Mouse (Mus musculus): ENCODE results near the gene Thy1. TPM values are rescaled to one million over a fixed set of nuclear protein-coding genes. Genes with fewer than 3 reads are reported as not detected.
A peak's percentile ranks its signal among the peaks of the same experiment; 100 is the strongest.

Thy1 gene
- polyA plus RNA-seq, 1 experiment from 2014 or later: 4.7 TPM

- 43% methylated on average over 8 of the region's 8 CpGs for WGBS
- no peak overlapping the region for H3K4me2 ChIP-seq (ENCODE audit: low read length)
- H3K4me3 ChIP-seq (replicated peaks; ENCODE audit: low read length): no peak overlapping the region
- no peak overlapping the region for H3K9ac ChIP-seq (replicated peaks; ENCODE audit: low read depth, low read length)
- no peaks in the 10 kb centered on the region for H3K36me3 ChIP-seq (ENCODE audit: control insufficient read depth, insufficient read depth)
- H3K27ac ChIP-seq (ENCODE audit: low read length): no peak overlapping the region
- ATAC-seq: no peak
- no peaks in the 10 kb centered on the region for H3K27me3 ChIP-seq (replicated peaks; ENCODE audit: control insufficient read depth, insufficient read depth, low read length)
- peaks cover 22% of the 10 kb centered on the region for H3K4me1 ChIP-seq (replicated peaks; ENCODE audit: control insufficient read depth, insufficient read depth, low read length)
- no peaks in the 10 kb centered on the region for H3K9me3 ChIP-seq (ENCODE audit: control insufficient read depth, low read length)
Measured at GRCm38 (mm10) chr9:44070844-44071231, 27.7 kb downstream of the Thy1 start.

GRCm38 (mm10) chr9:44071914-44072598, 28.9 kb downstream of the Thy1 start:
- Histone ChIP-seq H3K4me3 (replicated peaks; ENCODE audit: low read length) (no peak overlapping the region), H3K9me3 (ENCODE audit: control insufficient read depth, low read length) (no peaks in the 10 kb centered on the region), H3K27me3 (replicated peaks; ENCODE audit: control insufficient read depth, insufficient read depth, low read length) (no peaks in the 10 kb centered on the region), H3K4me2 (ENCODE audit: low read length) (peak overlapping the region; percentile 15; the same call in 1 of the 2 replicates), H3K27ac (ENCODE audit: low read length) (peak overlapping the region; percentile 58; the same call in 1 of the 2 replicates), H3K9ac (replicated peaks; ENCODE audit: low read depth, low read length) (no peak overlapping the region; the same call in 1 of the 2 replicates), H3K4me1 (replicated peaks; ENCODE audit: control insufficient read depth, insufficient read depth, low read length) (peaks cover 20% of the 10 kb centered on the region), H3K36me3 (ENCODE audit: control insufficient read depth, insufficient read depth) (no peaks in the 10 kb centered on the region)
- peak; percentile 68 for ATAC-seq
- WGBS: 7% methylated on average over 11 of the region's 11 CpGs

GRCm38 (mm10) chr9:44072599-44072915, 29.4 kb downstream of the Thy1 start:
- H3K36me3 ChIP-seq (ENCODE audit: control insufficient read depth, insufficient read depth): no peaks in the 10 kb centered on the region
- H3K27me3 ChIP-seq (replicated peaks; ENCODE audit: control insufficient read depth, insufficient read depth, low read length): no peaks in the 10 kb centered on the region
- no peaks in the 10 kb centered on the region for H3K9me3 ChIP-seq (ENCODE audit: control insufficient read depth, low read length)
- peak overlapping the region; percentile 58; the same call in 1 of the 2 replicates for H3K27ac ChIP-seq (ENCODE audit: low read length)
- peak; percentile 70 for ATAC-seq
- H3K9ac ChIP-seq (replicated peaks; ENCODE audit: low read depth, low read length): no peak overlapping the region; the same call in 1 of the 2 replicates
- H3K4me3 ChIP-seq (replicated peaks; ENCODE audit: low read length): no peak overlapping the region
- H3K4me2 ChIP-seq (ENCODE audit: low read length): no peak overlapping the region
- 6% methylated on average over 4 of the region's 4 CpGs for WGBS
- H3K4me1 ChIP-seq (replicated peaks; ENCODE audit: control insufficient read depth, insufficient read depth, low read length): peaks cover 16% of the 10 kb centered on the region

- ATAC-seq: no peak
- Histone ChIP-seq H3K9ac (replicated peaks; ENCODE audit: low read depth, low read length) (no peak overlapping the region), H3K36me3 (ENCODE audit: control insufficient read depth, insufficient read depth) (no peaks in the 10 kb centered on the region), H3K4me2 (ENCODE audit: low read length) (no peak overlapping the region), H3K27ac (ENCODE audit: low read length) (no peak overlapping the region), H3K27me3 (replicated peaks; ENCODE audit: control insufficient read depth, insufficient read depth, low read length) (no peaks in the 10 kb centered on the region), H3K4me1 (replicated peaks; ENCODE audit: control insufficient read depth, insufficient read depth, low read length) (peaks cover 16% of the 10 kb centered on the region), H3K9me3 (ENCODE audit: control insufficient read depth, low read length) (no peaks in the 10 kb centered on the region), H3K4me3 (replicated peaks; ENCODE audit: low read length) (no peak overlapping the region)
- 28% methylated on average over 5 of the region's 5 CpGs for WGBS
Measured at GRCm38 (mm10) chr9:44073115-44073514, 29.9 kb downstream of the Thy1 start.

- no peak overlapping the region for H3K4me2 ChIP-seq (ENCODE audit: low read length)
- H3K4me3 ChIP-seq (replicated peaks; ENCODE audit: low read length): no peak overlapping the region
- 59% methylated on average over 9 of the region's 9 CpGs for WGBS
- H3K27me3 ChIP-seq (replicated peaks; ENCODE audit: control insufficient read depth, insufficient read depth, low read length): no peaks in the 10 kb centered on the region
- ATAC-seq: no peak
- no peak overlapping the region for H3K27ac ChIP-seq (ENCODE audit: low read length)
- H3K4me1 ChIP-seq (replicated peaks; ENCODE audit: control insufficient read depth, insufficient read depth, low read length): peaks cover 25% of the 10 kb centered on the region
- no peaks in the 10 kb centered on the region for H3K36me3 ChIP-seq (ENCODE audit: control insufficient read depth, insufficient read depth)
- H3K9me3 ChIP-seq (ENCODE audit: control insufficient read depth, low read length): no peaks in the 10 kb centered on the region
- H3K9ac ChIP-seq (replicated peaks; ENCODE audit: low read depth, low read length): no peak overlapping the region
Measured at GRCm38 (mm10) chr9:44074395-44075275, 31.5 kb downstream of the Thy1 start.

GRCm38 (mm10) chr9:44075276-44075995, 32.3 kb downstream of the Thy1 start:
- Histone ChIP-seq H3K4me1 (replicated peaks; ENCODE audit: control insufficient read depth, insufficient read depth, low read length) (peaks cover 25% of the 10 kb centered on the region), H3K27ac (ENCODE audit: low read length) (no peak overlapping the region), H3K36me3 (ENCODE audit: control insufficient read depth, insufficient read depth) (no peaks in the 10 kb centered on the region), H3K9ac (replicated peaks; ENCODE audit: low read depth, low read length) (no peak overlapping the region), H3K4me2 (ENCODE audit: low read length) (no peak overlapping the region), H3K4me3 (replicated peaks; ENCODE audit: low read length) (no peak overlapping the region), H3K27me3 (replicated peaks; ENCODE audit: control insufficient read depth, insufficient read depth, low read length) (no peaks in the 10 kb centered on the region), H3K9me3 (ENCODE audit: control insufficient read depth, low read length) (no peaks in the 10 kb centered on the region)
- WGBS: 71% methylated on average over 24 of the region's 24 CpGs
- no peak for ATAC-seq

- no peak overlapping the region for H3K9ac ChIP-seq (replicated peaks; ENCODE audit: low read depth, low read length)
Measured at GRCm38 (mm10) chr9:44075996-44076763, 33.0 kb downstream of the Thy1 start.

GRCm38 (mm10) chr9:44076764-44077120, 33.6 kb downstream of the Thy1 start:
- no peak overlapping the region for H3K27ac ChIP-seq (ENCODE audit: low read length)
- H3K27me3 ChIP-seq (replicated peaks; ENCODE audit: control insufficient read depth, insufficient read depth, low read length): no peaks in the 10 kb centered on the region
- H3K4me3 ChIP-seq (replicated peaks; ENCODE audit: low read length): no peak overlapping the region
- no peak overlapping the region for H3K4me2 ChIP-seq (ENCODE audit: low read length)
- WGBS: 10% methylated on average over 5 of the region's 5 CpGs
- H3K9ac ChIP-seq (replicated peaks; ENCODE audit: low read depth, low read length): no peak overlapping the region
- peaks cover 25% of the 10 kb centered on the region for H3K4me1 ChIP-seq (replicated peaks; ENCODE audit: control insufficient read depth, insufficient read depth, low read length)
- no peaks in the 10 kb centered on the region for H3K9me3 ChIP-seq (ENCODE audit: control insufficient read depth, low read length)
- no peaks in the 10 kb centered on the region for H3K36me3 ChIP-seq (ENCODE audit: control insufficient read depth, insufficient read depth)
- ATAC-seq: no peak

More at GRCm38 (mm10) chr9:44075996-44076763, 33.0 kb downstream of the Thy1 start:
- Histone ChIP-seq H3K4me2 (ENCODE audit: low read length) (no peak overlapping the region), H3K36me3 (ENCODE audit: control insufficient read depth, insufficient read depth) (no peaks in the 10 kb centered on the region), H3K9me3 (ENCODE audit: control insufficient read depth, low read length) (no peaks in the 10 kb centered on the region), H3K4me1 (replicated peaks; ENCODE audit: control insufficient read depth, insufficient read depth, low read length) (peaks cover 25% of the 10 kb centered on the region), H3K27ac (ENCODE audit: low read length) (no peak overlapping the region), H3K27me3 (replicated peaks; ENCODE audit: control insufficient read depth, insufficient read depth, low read length) (no peaks in the 10 kb centered on the region), H3K4me3 (replicated peaks; ENCODE audit: low read length) (no peak overlapping the region)
- no peak for ATAC-seq
- 63% methylated on average over 16 of the region's 16 CpGs for WGBS

All from forebrain, embryonic 16.5 days (tissue).